Mouse (Mus musculus): ENCODE results near the gene Ctnna3.
"Not testable (repeated sequence)": the region's sequence is repeated elsewhere in the genome, so short reads cannot be mapped to it uniquely, and the experiment has no call there.

The Ctnna3 gene

DNA sequence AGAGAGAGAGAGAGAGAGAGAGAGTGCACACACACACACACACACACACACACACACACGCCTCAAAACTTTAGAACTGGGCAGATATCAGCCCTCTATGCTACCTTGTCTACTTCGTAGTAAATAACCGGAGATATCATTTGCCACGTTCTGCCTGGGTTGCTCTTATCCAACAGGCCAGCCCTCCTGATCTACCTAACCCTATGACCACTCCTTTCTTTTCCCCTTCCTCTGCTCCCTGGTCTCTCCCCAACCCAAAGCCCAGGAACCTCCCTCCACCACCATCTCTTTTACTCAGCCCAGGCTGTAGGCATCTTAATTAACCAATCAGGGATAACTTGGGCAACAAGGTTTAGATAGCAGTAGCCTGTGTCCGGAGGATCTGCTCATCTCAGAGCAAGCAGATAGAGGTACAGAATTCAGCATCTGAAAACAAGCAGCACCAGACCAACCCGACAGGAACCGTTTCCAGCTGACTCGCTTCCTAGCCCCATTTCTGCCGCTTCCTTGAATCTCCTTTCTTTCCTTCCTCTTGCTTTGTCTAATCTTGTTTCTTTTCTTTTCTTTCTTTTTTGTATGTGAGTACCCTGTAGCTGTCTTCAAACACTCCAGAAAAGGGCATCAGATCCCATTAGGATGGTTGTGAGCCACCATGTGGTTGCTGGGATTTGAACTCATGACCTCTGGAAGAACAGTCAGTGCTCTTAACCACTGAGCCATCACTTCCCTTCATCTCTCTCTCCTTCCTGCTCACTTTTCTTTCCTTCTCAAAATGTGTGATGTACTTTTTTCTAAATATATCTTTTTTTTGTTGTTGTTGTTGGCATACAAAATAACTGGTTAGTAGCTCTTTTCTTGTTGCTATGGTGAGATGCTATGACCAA is 6.1 kb upstream of the Ctnna3 start:
- no peak for DNase-seq (ENCODE audit: low spot score in 2 of 2)

DNA sequence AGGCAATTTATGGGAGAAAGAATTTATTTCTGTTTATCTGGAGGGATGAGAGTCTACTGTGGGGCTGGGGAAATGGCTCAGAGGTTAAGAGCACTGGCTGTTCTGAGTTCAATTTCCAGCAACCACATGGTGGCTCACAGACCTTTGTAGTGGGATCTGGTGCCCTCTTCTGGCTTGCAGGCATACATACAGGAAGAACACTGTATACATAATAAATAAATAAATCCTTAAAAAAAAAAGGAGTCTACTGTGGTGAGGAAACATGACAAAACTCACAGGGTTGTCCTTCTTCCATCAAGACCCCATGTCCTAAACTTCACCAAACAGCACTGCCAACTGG is 5.5 kb upstream of the Ctnna3 start:
- DNase-seq (ENCODE audit: low spot score in 2 of 2): peak in 1 of 2 experiments; percentile 22

DNA sequence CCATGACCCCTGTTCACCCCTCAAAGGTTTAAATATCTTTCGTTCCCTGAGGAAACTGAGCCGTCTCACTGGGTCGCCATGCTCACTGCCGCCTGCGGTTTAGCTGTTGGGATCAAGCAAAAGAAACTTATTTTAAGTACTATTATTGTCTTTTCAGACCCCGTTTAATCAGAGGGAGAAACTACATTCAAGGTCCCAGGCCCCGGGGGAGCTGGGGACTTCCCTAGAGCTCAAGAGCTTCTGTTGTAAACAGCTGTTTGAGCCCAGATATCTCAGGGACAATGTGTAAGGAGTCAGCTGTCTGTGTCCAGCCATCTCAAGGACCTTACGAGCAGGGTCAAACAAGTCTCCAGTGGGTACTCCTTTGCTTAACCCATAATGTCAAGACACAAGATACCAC is 2.8 kb upstream of the Ctnna3 start:
- no peak for DNase-seq (ENCODE audit: low spot score in 2 of 2)

DNA sequence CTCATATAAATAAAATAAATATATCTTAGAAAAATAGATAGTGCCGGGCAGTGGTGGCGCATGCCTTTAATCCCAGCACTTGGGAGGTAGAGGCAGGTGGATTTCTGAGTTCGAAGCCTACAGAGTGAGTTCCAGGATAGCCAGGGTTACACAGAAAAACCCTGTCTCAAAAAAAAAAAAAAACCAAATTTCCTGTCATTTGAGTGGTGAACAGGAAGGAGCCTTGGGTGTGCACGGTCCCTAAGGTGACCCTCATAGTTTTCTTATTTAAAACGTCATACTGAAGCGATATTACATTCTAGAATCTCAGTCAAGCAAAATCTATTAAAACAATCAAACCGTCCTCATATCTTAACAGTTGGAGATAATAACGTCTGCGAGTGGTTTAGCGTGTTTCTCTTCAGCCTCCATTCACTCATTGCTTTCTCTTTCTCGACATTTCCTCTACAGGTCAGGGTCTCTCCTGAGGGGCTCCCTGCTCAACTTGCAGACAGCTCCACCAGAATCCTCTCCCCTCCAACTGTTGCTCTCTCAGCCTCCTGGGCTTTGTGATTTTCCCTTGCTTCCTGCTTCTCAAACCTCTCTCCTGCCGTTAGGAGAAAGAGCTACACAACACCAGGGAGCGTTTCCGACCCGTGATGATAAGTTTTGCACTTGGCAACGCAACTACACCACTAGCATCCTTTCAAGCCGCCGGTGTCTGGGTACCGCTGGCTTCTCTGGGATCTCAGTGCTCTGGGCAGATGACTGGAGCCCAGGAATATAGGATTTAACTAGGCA is 1.5 kb upstream of the Ctnna3 start:
- DNase-seq (ENCODE audit: low spot score in 2 of 2): peak; percentile 9 to 19

DNA sequence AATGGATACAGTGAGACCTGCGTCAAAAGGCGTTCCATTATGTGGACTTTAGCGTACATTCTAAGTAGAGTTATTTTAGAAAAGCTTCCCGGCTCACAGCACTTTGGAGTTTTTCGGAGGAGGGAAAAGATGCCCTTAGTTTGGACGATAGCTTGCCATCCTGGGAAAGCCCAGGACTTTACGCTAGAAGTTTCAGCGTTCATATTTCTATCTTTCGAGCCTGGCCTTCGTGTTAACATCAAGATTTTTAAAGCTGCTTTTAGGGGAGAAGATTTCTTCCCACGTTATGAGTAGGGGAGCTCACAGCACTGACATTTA is 916 bp upstream of the Ctnna3 start:
- no peak for DNase-seq (ENCODE audit: low spot score in 2 of 2)

DNA sequence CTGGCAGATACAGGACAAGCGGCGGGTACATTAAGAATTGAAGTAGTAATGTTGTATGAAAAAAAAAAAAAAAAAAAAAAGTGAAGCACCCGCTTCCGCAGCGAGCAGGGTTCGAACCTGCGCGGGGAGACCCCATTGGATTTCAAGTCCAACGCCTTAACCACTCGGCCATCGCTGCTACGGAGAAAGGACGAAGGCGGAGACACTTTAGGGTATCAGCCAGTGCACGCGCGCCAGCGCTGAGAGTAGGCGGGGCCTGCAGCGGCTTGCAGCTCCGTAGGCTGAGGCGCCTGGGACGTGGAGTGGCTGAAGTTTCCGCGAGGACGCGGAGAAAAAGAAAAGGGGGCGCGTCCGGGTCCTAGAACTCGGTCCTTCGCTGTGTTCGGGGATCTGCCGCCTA is 518 bp upstream of the Ctnna3 start:
- DNase-seq (ENCODE audit: low spot score in 2 of 2): peak; percentile 100

DNA sequence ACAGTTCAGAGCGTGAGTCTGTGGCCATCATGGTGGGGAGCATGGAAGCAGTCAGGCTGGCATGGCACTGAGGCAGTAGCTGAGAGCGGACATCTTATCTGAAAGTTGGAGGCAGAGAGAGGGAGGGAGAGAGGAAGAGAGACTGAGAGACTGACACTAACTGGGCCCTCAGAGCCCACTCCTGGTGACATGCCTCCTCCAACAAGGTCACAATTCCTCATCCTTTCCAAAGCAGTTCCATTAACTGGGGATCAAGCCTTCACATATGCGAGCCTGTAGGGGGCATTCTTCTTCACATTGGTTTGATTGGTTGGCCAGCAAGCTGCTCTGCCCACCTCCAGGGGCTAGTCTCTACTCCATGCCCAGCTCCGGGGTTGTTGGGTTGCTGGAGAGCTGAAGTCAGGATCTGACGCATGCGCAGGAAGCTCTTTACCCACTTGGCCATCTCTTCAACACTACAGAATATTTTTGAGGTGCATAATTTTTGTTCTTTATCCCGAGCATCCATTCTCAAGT is 1.4 kb downstream of the Ctnna3 start:
- DNase-seq (ENCODE audit: low spot score in 2 of 2): no peak

DNA sequence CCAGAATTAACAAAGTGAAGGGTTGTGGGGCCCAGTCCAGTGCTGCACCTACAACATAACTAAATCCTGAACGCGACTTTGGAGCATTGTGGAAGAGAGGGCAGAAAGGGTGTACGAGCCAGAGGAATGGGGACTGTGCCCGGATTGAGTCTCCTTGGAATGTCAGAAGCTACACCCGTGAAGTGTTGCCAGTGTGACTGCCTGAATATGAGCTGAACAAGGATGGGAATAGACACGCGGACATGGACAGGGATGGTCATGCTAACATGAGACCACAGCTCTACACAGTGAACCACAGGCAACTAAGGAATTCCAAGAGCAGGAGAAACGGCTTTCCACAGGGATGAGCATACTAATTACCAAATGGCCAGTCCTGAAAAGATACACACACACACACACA is 2.2 kb downstream of the Ctnna3 start:
- no peak for DNase-seq (ENCODE audit: low spot score in 2 of 2)

DNA sequence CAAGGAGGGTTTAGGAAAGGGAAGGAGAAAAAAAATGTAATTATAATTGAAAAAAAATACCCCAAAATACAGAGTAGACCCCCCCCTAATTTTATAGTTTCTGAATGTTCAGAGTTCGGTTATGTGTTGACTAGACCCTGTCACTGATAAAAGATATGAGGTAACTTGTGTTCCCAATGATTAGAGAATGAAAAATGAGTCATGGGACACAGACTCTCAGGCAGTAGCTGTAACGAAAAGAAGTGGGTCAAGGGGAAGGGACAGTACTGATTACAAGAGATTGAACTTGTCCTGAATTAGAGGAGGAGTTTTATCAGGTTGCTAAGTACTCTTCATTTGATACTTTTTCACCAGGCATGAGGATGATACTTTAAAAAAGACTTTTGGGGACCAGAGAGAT is 3.0 kb downstream of the Ctnna3 start:
- no peak for DNase-seq (ENCODE audit: low spot score in 2 of 2)

DNA sequence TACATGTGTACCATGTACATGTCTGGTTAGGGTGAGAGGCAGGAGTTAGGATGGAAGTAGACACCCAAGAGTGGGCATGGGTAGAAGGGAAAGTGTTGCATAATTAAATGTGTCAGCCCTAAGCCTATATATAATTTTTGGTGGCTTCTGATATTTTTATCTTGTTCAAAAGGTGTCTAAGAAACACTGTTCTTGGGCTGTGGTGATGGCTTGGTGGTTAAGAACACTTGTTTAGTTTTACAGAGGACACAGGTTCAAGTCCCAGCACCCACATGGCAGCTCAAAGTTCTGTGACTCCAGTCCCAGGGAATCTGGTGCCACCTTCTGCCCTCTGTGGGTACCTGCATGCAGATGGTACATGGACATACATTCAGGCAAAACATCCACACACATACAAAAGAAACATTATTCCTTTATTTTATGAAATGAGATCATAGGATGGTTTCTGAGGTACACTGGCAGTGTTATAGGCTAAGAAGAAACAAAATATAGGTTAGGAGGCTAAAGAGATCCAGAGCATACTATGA is 8.9 kb downstream of the Ctnna3 start:
- no peak for DNase-seq (ENCODE audit: low spot score in 2 of 2)

DNA sequence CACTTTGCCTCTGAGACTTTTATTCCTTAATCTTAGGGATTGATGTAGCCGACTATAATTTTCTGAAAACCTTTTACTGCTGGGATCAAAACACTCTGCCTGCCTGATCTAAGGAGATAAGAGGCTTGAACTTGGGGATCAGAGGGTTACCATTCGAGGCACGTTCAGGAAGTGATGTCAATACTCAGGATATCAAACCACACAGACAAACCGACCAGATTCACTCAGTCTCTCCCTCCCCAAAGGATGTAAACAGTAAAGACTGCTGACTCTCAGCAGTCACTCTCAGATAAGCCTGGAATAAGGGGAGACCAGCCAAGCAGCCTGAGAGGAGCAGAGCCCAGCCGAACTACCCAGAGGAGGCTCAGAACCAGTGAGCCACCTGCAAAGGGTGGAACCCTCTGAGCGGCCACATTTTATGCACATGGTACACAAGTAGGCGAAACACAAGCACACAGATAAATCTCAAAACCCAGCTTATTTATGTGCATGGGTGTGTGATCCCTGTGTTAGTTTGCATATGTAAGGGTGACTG is 9.9 kb downstream of the Ctnna3 start:
- DNase-seq (ENCODE audit: low spot score in 2 of 2): no peak

DNA sequence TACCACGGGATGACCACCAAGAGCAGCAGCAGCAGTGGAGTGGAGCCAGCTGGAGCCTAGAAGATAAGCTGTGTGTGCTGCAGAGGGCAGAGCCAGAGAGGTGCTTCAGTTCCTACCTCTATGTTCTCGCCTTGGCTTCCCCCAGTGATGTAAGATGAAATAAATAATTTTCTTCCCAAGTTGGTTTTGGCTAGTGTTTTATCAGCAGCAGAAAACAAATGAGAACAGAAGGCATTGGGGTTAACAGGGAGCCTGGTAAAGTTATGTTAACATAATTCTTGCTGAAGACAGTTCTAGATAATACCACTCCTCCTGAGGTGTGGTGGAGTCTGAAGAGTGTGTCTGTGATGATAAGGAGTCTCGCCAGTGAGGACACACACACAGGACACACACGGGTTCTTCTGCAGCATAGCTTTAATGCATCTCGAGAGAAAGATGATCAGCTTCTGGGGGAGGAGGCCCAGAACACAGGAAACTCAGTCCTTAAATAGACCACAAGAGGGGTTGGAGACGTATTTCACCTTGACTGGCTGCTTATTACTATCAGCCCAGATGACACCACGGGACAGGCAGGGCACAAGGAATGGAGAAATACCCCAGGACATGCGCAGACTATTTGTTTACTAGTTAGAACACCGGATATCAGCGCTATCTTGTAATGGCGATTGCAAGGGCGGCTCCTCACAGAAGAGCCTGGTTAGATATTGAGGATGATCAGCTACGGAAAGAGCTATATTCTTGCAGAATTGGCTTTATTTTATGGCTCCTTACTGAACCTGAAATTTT is 14.9 kb downstream of the Ctnna3 start:
- not testable (repeated sequence) for DNase-seq (ENCODE audit: low spot score in 2 of 2)

DNA sequence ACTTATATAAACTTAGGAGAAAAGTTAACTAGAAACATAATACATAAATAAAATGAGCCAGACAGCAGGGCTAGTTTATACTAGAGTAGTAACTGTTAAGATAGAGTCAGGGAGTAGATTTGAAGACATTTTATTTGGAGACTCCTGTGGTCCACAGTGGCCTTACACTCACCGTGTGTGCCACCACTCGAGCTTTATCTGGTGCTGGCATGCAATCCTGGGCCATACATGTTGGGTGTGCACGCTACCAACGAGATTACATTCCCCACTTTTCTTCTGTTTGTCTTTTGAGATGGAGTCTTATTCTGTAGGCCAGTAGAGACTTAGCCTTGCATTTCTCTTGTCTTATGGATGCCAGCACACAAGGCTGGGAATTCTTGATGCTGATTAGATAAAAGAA is 24.0 kb downstream of the Ctnna3 start:
- no peak for DNase-seq (ENCODE audit: low spot score in 2 of 2)

DNA sequence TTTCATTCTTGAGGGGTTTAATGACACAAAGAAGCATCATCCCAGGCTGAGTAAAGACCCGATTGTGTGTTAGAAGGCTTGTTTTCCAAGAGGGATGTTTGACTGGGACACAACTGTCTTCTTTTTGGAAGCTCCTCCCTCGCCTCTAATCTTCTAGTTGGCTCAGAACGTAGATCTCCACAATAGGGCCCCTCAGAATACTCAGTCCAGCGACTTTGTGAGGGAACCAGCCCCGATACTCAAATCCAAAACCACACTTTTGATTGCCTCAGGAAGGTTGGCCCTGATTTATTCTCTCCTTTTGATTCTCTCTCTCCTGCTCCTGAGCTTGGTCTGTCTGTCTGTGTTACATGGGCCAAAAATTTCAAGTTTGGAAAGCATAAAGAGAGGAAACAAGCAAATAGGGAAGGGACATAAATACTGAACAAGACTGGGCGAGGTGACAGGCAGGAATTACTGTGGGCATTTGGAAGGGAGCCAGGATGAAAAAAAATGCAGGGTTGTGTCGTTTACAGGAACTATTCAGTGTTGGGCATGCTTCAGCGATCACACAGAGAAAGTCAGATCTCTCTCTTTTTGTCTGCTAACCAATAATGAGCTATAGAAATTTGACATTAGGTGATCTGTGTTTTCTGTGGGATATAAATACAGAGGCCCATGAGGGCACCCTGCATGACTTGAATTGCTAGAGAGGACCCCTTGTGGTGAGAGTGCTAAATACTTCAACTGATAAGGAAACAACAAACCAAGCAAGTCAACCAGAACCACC is 25.4 kb downstream of the Ctnna3 start:
- no peak for DNase-seq (ENCODE audit: low spot score in 2 of 2)

DNA sequence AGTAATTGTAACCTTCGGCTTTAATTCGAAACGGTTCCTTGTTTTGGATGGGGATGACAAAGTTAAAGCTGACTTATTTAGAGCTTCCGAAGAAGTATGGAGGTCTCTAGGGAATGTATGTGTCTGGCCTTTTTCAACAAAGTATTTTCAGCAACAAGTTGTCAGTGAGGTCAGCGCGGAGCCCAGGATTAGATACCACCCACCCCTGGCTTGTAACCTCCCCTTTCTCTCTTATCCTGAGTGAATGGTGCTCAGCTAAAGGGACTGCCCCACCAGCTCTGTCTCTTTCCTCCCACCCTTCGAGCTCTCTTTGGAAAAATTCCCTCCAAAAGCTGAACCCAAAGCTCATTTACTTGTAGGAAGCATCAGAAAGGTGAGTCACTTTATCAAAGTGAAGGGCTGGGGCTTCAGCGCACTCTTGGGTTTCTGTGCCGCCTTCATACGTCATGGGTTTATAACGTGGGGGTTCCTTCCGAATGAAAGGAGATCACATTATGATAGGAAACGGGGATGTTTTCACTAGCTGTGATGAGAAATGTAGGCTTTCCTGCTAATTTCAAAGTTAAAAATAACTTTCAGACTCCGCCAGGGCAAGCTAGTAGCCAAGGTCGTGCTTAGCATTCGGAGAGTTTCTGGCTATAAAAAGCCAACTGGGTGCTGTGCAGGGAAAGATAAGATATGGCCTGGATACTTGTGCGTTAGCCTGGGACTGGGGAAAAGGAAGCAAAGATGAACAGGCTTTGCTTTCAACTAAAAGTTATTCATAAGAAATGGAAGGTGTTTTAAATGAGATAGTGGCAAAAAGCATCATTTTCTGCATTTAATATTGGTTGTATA is 27.6 kb downstream of the Ctnna3 start:
- no peak for DNase-seq (ENCODE audit: low spot score in 2 of 2)

DNA sequence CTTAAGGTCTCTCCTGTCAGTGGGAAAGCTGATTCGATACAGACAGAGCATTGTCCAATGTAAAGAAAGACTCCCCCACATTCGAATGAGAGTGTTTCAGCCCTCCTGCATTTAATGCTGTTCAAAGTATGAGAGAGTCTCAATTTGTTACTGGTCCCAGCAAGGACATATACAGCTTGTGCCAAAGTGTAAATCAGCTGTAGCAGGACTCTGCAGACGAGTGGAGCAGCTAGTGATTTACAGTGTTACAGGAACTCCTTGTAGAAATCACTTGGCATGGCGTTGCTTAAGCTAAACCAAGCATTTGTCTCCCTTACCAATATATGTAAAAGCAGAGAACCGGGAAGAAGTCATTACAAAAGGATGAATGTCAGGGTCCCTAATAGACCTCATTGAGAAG is 31.0 kb downstream of the Ctnna3 start:
- DNase-seq (ENCODE audit: low spot score in 2 of 2): no peak

DNA sequence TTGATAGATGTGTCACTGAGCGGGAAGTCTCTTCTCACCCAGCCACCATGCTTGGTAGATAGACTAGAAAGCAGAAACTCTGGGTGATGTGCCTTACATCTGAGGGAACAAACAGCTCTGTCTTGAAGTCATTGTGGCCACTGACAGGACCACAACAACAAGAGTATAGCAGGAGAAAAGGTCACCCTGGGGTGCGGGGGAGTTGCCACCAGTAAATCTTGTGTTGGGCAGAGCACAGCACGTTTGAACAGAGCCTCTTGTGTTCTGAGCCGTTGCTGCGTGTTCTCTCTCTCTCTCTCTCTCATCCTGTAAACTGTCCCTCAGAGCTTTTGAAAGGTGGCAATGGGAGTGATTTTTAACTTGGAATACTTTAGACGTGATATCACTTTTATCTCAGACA is 42.6 kb downstream of the Ctnna3 start:
- DNase-seq (ENCODE audit: low spot score in 2 of 2): no peak

DNA sequence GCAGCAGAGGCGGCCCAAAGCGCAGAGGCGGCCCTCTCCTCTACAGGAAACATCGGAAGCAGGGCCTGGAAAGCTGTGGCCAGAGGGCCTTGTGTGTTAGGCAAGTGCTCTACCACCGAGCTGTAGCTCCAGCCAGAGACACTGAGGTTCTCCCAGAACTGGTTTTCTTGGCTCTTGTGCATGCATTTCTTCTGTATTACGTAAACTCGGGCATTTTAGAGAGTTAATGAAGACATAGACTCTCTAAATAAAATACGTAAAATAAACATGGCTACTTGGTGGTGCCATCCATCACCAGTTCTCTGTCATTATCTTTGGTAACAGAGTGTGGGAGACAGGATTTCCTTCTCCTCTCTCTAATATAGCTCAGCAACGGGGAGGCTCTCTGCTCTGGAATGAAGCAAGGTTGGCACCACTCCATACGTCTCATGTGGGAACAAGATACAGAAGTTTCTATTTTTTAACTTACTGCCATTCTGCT is 46.3 kb downstream of the Ctnna3 start:
- DNase-seq (ENCODE audit: low spot score in 2 of 2): peak in 1 of 2 experiments; percentile 5

DNA sequence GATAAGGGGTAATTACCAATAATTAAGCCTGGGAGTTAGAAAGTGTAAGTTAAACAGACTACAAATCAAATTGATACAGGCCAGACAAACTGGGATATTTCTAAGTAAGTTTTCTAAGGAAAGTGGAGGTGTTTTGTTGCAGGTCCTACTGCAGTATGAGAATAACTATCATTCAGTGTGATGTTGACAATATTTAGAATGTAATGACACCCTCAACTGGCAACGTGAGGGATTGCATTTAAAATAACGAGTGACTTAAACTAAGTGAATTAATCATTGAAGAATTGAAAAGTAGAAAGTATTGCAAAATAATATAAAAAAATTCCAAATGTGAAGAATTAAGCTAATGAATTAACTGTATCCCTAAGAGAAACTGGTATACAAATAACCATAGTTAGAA is 49.0 kb downstream of the Ctnna3 start:
- DNase-seq (ENCODE audit: low spot score in 2 of 2): no peak

DNA sequence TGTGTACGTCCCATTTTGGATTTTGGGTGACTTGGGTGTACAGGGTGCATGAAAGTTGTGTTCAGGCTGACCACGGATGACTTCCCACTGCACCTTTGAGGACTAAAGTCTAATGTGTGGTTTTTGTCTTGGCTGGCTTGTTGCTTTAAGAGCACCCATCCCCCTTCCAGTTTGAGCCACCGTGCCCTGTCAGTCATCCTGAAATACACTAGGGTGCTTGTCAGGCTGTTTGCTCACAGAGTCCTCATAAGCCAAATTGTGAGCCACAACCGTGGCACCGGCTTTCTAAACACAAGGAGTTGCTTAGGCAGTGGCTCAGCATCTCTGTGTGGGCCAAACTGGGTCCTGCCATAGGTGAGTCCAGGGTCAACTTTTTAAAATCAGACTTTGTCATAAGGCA is 50.2 kb downstream of the Ctnna3 start:
- DNase-seq (ENCODE audit: low spot score in 2 of 2): no peak

Measured in urinary bladder, postnatal 36 days (tissue).